Mouse (Mus musculus) C2C12 (cell line): Measurements from ENCODE around the gene Tiam2. TPM values are rescaled to one million over a fixed set of nuclear protein-coding genes. Genes with fewer than 3 reads are reported as not detected.

Source experiments
- H3K27me3 ChIP-seq: one replicate; pipeline ENCODE4 v1.6.1; 2011; ENCODE audit not compliant: control insufficient read depth, insufficient read depth, insufficient read length
- H3K36me3 ChIP-seq: one replicate; pipeline ENCODE4 v1.6.1; 2011; ENCODE audit not compliant: control insufficient read depth, insufficient read depth
- H3K4me3 ChIP-seq: one replicate; pipeline ENCODE4 v1.5.1; 2011; ENCODE audit warnings: mild to moderate bottlenecking, control low read depth; ENCODE audit not compliant: poor library complexity, insufficient read depth, severe bottlenecking
- H3K79me2 ChIP-seq: one replicate; pipeline ENCODE4 v1.6.1; 2011; ENCODE audit not compliant: control insufficient read depth, insufficient read depth
- H3K79me3 ChIP-seq: one replicate; pipeline ENCODE4 v1.6.1; 2011; ENCODE audit warnings: low read depth, control low read depth
- H3ac ChIP-seq: one replicate; pipeline ENCODE3; 2011; ENCODE audit warnings: low read depth; ENCODE audit not compliant: control insufficient read depth, insufficient read length
- CEBPB ChIP-seq: IDR thresholded peaks from one replicate; pipeline ENCODE4 v1.6.1; 2011; ENCODE audit warnings: low read depth, mild to moderate bottlenecking, control low read depth, moderate library complexity
- CTCF ChIP-seq: IDR thresholded peaks from one replicate; pipeline ENCODE4 v1.5.1; 2011; ENCODE audit not compliant: control insufficient read depth, insufficient read depth, insufficient read length
- FOSL1 ChIP-seq: IDR thresholded peaks from one replicate; pipeline ENCODE4 v1.8.0; 2011; ENCODE audit warnings: mild to moderate bottlenecking, low read length; ENCODE audit not compliant: poor library complexity, insufficient read depth, severe bottlenecking
- MAX ChIP-seq: IDR thresholded peaks from one replicate; pipeline ENCODE4 v1.6.1; 2011; ENCODE audit warnings: mild to moderate bottlenecking, control low read depth
- MYOD1 ChIP-seq: IDR thresholded peaks from one replicate; pipeline ENCODE4 v1.6.1; 2011; ENCODE audit warnings: low read depth; ENCODE audit not compliant: control insufficient read depth, insufficient read length
- MYOG ChIP-seq: IDR thresholded peaks from one replicate; pipeline ENCODE4 v1.6.1; 2011; ENCODE audit not compliant: control insufficient read depth, insufficient read length; ENCODE audit errors: extremely low read depth
- USF1 ChIP-seq: IDR thresholded peaks from one replicate; pipeline ENCODE4 v1.6.1; 2011; ENCODE audit warnings: low read depth, mild to moderate bottlenecking, control low read depth, moderate library complexity
- polyA plus RNA-seq: library from polyadenylated mRNA; unstranded; fragments of >200 nt; fragmentation: generic; extraction: Trizol; gene quantifications from one replicate; pipeline ENCODE4 v1.2.1, GENCODE M21; 2012; ENCODE audit warnings: missing spikeins

The Tiam2 gene
- polyA plus RNA-seq, 1 experiment = 28.3 TPM

DNA sequence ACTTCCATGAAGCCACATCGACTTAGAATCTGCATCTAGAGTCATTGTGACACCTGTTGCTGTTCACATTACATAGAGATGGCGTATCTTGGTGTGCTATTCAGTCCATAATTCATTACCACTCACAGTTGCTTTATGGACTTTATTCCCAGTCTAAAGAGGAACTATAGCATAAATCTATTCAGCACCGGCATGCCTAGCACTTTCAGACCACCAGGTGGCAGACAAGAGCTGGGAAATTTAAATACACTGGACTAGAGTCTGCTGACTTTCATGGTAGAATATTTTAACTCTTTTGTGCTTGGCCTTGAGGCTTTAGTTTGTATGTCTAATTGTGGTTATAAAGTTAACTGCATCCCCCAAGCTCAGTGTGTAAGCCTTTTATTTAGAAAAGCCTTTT, 122.4 kb downstream of the Tiam2 start:
- Histone ChIP-seq H3ac (no peak overlapping the region), H3K79me2 (peaks cover 10% of the 10 kb centered on the region), H3K4me3 (no peak overlapping the region), H3K27me3 (no peaks in the 10 kb centered on the region), H3K79me3 (peaks cover 7% of the 10 kb centered on the region), H3K36me3 (peaks cover 70% of the 10 kb centered on the region)
- TF ChIP-seq CTCF (no peak), USF1 (no peak), FOSL1 (no peak), CEBPB (no peak), MAX (no peak), MYOG (no peak), MYOD1 (no peak)

GRCm38 (mm10) chr17:3451077-3451476, 124.7 kb downstream of the Tiam2 start:
- Histone ChIP-seq H3K36me3 (peaks cover 84% of the 10 kb centered on the region), H3K79me2 (no peaks in the 10 kb centered on the region), H3K79me3 (peaks cover 4% of the 10 kb centered on the region), H3K4me3 (no peak overlapping the region), H3ac (no peak overlapping the region), H3K27me3 (no peaks in the 10 kb centered on the region)
- TF ChIP-seq USF1 = no peak
- TF ChIP-seq CEBPB = no peak
- peak; percentile 89 for TF ChIP-seq CTCF

DNA sequence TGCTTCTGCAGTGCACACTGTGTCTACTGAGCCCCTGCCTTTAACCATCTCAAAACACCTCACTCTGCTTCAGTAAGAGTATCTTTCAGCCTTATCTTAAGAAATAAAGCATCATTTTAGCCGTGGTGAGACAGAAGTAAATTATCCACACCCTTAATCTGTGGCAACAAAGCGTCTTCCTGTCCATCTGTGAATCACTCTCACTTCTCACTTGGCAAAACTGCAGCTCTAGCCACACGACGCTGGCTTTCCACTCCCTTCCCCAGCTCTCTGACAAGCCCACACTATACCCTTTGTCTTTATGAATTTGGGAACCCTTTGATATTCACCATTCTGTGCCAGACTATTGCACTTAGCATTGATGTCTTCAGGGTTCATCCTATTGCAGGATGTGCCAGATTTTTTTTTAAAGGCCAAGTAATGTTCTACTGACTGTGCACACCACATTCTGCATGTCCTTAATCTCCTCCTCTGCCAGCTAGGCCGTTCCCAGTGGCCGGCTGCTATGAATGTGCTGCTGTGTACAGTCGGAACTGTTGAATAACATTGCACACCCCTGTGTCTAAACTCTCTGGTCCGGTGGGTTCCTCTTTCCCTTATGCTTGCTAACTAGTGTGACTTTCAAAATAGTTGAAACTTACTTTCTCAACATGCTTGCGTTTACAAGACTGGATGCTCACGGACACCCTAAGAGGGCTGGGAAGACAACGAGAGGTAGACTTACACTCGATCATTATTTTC, 126.4 kb downstream of the Tiam2 start:
- H3K36me3 ChIP-seq = peaks cover 90% of the 10 kb centered on the region

GRCm38 (mm10) chr17:3453946-3454345, 127.6 kb downstream of the Tiam2 start:
- H3K79me3 ChIP-seq = peaks cover 4% of the 10 kb centered on the region
- H3K79me2 ChIP-seq = no peaks in the 10 kb centered on the region
- TF ChIP-seq USF1 = no peak
- TF ChIP-seq CTCF = no peak
- H3K36me3 ChIP-seq = peaks cover 91% of the 10 kb centered on the region
- no peak overlapping the region for H3ac ChIP-seq
- no peak overlapping the region for H3K4me3 ChIP-seq
- no peaks in the 10 kb centered on the region for H3K27me3 ChIP-seq

More for the DNA sequence above, 126.4 kb downstream of the Tiam2 start:
- TF ChIP-seq CEBPB (no peak), MYOD1 (no peak), CTCF (no peak), MAX (no peak), USF1 (no peak), MYOG (no peak), FOSL1 (no peak)
- Histone ChIP-seq H3K27me3 (no peaks in the 10 kb centered on the region), H3K79me2 (no peaks in the 10 kb centered on the region), H3K4me3 (no peak overlapping the region), H3K79me3 (peaks cover 4% of the 10 kb centered on the region), H3ac (no peak overlapping the region)

DNA sequence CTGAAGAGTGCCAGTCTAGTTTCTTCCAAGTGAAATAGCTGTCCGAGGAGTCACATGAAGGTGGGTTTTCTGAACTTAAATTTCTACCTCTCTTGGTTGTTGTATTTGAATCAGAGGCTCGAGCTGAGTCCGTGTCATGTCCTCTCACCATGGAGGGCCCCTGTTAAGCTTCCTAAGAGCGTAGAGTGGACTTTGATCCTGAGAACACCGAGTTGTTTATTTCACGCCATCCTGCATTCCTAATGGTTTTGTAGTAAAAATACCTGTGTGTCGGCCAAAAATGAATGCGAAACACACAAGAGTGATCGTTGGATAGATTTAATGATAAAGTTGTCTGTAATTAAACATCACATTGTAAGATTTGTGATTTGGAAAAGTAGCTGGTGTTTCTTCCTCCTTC, 128.5 kb downstream of the Tiam2 start:
- no peak overlapping the region for H3K4me3 ChIP-seq
- no peak for TF ChIP-seq CTCF
- TF ChIP-seq MAX = no peak
- TF ChIP-seq MYOG = no peak
- TF ChIP-seq MYOD1 = no peak
- TF ChIP-seq FOSL1 = no peak
- no peak for TF ChIP-seq USF1
- no peak for TF ChIP-seq CEBPB
- H3K79me2 ChIP-seq = no peaks in the 10 kb centered on the region
- peaks cover 94% of the 10 kb centered on the region for H3K36me3 ChIP-seq
- H3K27me3 ChIP-seq = no peaks in the 10 kb centered on the region
- H3ac ChIP-seq = no peak overlapping the region
- peaks cover 4% of the 10 kb centered on the region for H3K79me3 ChIP-seq

DNA sequence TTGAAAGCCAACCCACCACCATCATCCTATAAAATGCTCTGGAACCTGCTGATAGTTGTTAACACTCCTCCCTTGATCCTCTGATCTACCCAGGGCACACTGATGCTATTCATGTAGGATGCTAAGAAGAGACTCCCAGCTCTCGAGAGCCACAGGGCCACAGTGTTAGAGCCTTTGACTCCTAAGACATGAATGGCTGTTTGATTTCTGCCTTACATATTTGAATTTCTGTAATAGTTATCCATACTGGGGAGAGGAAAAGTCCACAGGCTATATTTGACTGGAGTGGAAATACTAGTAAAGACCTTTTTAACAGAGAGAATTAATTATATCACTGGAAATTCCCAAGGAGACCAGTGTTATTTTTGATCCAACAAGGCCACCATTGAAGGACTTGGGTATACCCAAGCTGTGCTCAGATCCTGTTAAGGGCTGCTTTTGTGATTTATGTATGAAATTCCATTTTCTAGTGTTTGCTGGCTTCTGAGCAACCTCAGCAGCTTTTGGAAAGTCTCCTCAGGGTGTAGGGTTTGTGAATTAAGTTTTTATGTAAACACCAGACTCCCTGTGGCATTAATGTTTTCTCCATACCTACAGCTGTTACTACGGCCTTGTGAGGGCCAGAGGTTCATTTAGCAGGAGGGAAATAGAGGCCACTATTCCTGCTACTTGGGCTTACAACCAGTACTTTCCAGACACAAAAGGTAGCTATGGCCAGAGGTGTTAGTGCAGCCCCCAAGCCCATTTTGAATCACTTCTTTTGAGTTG, 131.7 kb downstream of the Tiam2 start:
- TF ChIP-seq USF1 = no peak
- no peak for TF ChIP-seq MAX
- TF ChIP-seq CEBPB = no peak
- TF ChIP-seq CTCF = no peak
- no peak for TF ChIP-seq MYOG
- no peak for TF ChIP-seq MYOD1
- no peak for TF ChIP-seq FOSL1
- H3K79me3 ChIP-seq = no peaks in the 10 kb centered on the region
- H3ac ChIP-seq = no peak overlapping the region
- H3K79me2 ChIP-seq = no peaks in the 10 kb centered on the region
- peaks cover 86% of the 10 kb centered on the region for H3K36me3 ChIP-seq
- no peak overlapping the region for H3K4me3 ChIP-seq
- no peaks in the 10 kb centered on the region for H3K27me3 ChIP-seq
